ENCODE assay signal across 25 mouse cellular contexts in genomic region chrX:48754710-48755283, GRCm38 (mm10). TPM values are rescaled to one million over a fixed set of nuclear protein-coding genes. Genes with fewer than 3 reads are reported as not detected.
DNase-seq lines count a peak whose midpoint lies in the region; ATAC-seq lines count a peak whose summit lies in the region.
"Had no signal": no experiment of that assay in that cellular context is flagged by ENCODE, and none has a peak within 500 bp of the region (broad histone marks: within the 10 kb centered on the region; RNA-seq: fewer than 3 reads in every experiment).

No protein-coding gene starts in this region.

- no peak overlapping the region for H3K27ac ChIP-seq in heart, embryonic 12.5 days (ENCODE audit: poor library complexity, severe bottlenecking)
- H3K27ac ChIP-seq: embryonic facial prominence, embryonic 12.5 days; embryonic facial prominence, embryonic 15.5 days; forebrain, embryonic 15.5 days; heart, adult 2 months; heart, embryonic 10.5 days; hindbrain, embryonic 10.5 days; hindbrain, embryonic 13.5 days; intestine, embryonic 15.5 days had no signal

- H3K9me3 ChIP-seq in heart, embryonic 12.5 days (replicated peaks), result no peaks in the 10 kb centered on the region
- H3K9me3 ChIP-seq: embryonic facial prominence, embryonic 12.5 days; embryonic facial prominence, embryonic 15.5 days; forebrain, embryonic 15.5 days; heart, embryonic 10.5 days; hindbrain, embryonic 10.5 days; hindbrain, embryonic 13.5 days; intestine, embryonic 15.5 days had no signal

- no peak overlapping the region for H3K4me2 ChIP-seq in heart, embryonic 12.5 days
- H3K4me2 ChIP-seq: embryonic facial prominence, embryonic 12.5 days; embryonic facial prominence, embryonic 15.5 days; forebrain, embryonic 15.5 days; hindbrain, embryonic 13.5 days; intestine, embryonic 15.5 days had no signal

- H3K4me1 ChIP-seq in heart, embryonic 12.5 days (replicated peaks), result no peaks in the 10 kb centered on the region
- H3K4me1 ChIP-seq: embryonic facial prominence, embryonic 12.5 days; embryonic facial prominence, embryonic 15.5 days; forebrain, embryonic 15.5 days; heart, embryonic 10.5 days; hindbrain, embryonic 10.5 days; hindbrain, embryonic 13.5 days; intestine, embryonic 15.5 days had no signal

- 67% methylated on average over 2 of the region's 2 CpGs for WGBS in heart, embryonic 12.5 days

- H3K27me3 ChIP-seq in heart, embryonic 12.5 days (replicated peaks), result no peaks in the 10 kb centered on the region
- H3K27me3 ChIP-seq: embryonic facial prominence, embryonic 12.5 days; embryonic facial prominence, embryonic 15.5 days; forebrain, embryonic 15.5 days; hindbrain, embryonic 13.5 days; intestine, embryonic 15.5 days had no signal

- DNase-seq in 416B (ENCODE audit: low read depth) (peak; percentile 2), MEL-GATA-1-ER (ENCODE audit: extremely low read depth, low read depth) (peak; percentile 27)
- no peak for DNase-seq in urinary bladder, postnatal 25 days (ENCODE audit: low spot score)
- no peak for DNase-seq in layer of hippocampus, postnatal 14 days (ENCODE audit: low spot score in 2 of 2)
- no peak for DNase-seq in embryo, embryonic 9.5 days (ENCODE audit: extremely low spot score)
- DNase-seq: adrenal gland, adult 8-10 months; adrenal gland, postnatal 25 days; cerebellum, adult 2 months; cerebellum, adult 9-11 months; cerebellum, postnatal 25 days; gastrocnemius, postnatal 25 days; heart, adult 2 months; kidney, adult 11 months had no signal

- no peak overlapping the region for H3K4me3 ChIP-seq in heart, embryonic 12.5 days
- H3K4me3 ChIP-seq: embryonic facial prominence, embryonic 12.5 days; embryonic facial prominence, embryonic 15.5 days; forebrain, embryonic 15.5 days; heart, adult 2 months; heart, embryonic 10.5 days; hindbrain, embryonic 10.5 days; hindbrain, embryonic 13.5 days; intestine, embryonic 15.5 days had no signal

- peak; percentile 86 for ATAC-seq in granulocyte monocyte progenitor cell, adult 5-6 weeks (replicated peaks; ENCODE audit: poor library complexity, severe bottlenecking)
- peak; percentile 65 for ATAC-seq in megakaryocyte progenitor cell, adult 5-6 weeks (replicated peaks; ENCODE audit: poor library complexity)
- ATAC-seq in heart, embryonic 12.5 days (ENCODE audit: insufficient number of reproducible peaks, low FRiP score), result no peak
- ATAC-seq: activated CD4-positive, CD25-positive, alpha-beta regulatory T cell, adult 4 months; forebrain, embryonic 15.5 days; hindbrain, embryonic 16.5 days; intestine, embryonic 15.5 days had no signal

- H3K36me3 ChIP-seq in heart, embryonic 12.5 days, result no peaks in the 10 kb centered on the region
- H3K36me3 ChIP-seq: embryonic facial prominence, embryonic 12.5 days; embryonic facial prominence, embryonic 15.5 days; forebrain, embryonic 15.5 days; heart, embryonic 10.5 days; hindbrain, embryonic 10.5 days; hindbrain, embryonic 13.5 days; intestine, embryonic 15.5 days had no signal

- H3K9ac ChIP-seq in heart, embryonic 12.5 days, result no peak overlapping the region
- H3K9ac ChIP-seq: embryonic facial prominence, embryonic 12.5 days; embryonic facial prominence, embryonic 15.5 days; forebrain, embryonic 15.5 days; hindbrain, embryonic 13.5 days; intestine, embryonic 15.5 days had no signal

RNA-seq across cellular contexts. Expression of gene Rbmx2, which starts 60.0 kb away (rescaled TPM):
- total RNA-seq in granulocyte monocyte progenitor cell, adult 5-6 weeks (2014; fragmentation: Nextera tagmentation), result 15.6 and 17.7 TPM in 2 replicates
- total RNA-seq in granulocyte monocyte progenitor cell, adult 5-6 weeks (2017), result 21.2 and 23.7 TPM in 2 replicates
- 17.0 and 20.5 TPM in 2 replicates for total RNA-seq in megakaryocyte progenitor cell, adult 5-6 weeks (2015)
- total RNA-seq in megakaryocyte progenitor cell, adult 5-6 weeks (2017), result 16.4 and 16.9 TPM in 2 replicates
- polyA plus RNA-seq in heart, embryonic 12.5 days (2016; fragmentation: Nextera tagmentation; extraction: Ambion mirVana), result 17.0 and 17.8 TPM in 2 replicates
- 1 to 10 TPM; 4.1 to 6.4 TPM for total RNA-seq in layer of hippocampus, postnatal 14 days (2021)

Comparison
In these comparisons a context has a peak if more than half of its experiments do, and no peak if none do; other contexts are left out.
1. DNase-seq: peak in 416B (single experiment) and MEL-GATA-1-ER (single experiment); none in urinary bladder, postnatal 25 days (single experiment), layer of hippocampus, postnatal 14 days (0 of 2) and embryo, embryonic 9.5 days (single experiment).